Mouse (Mus musculus) CH12.LX (cell line): ENCODE results near the gene Kcnd3.

Experiments
- CTCF ChIP-seq, 2 experiments: IDR thresholded peaks in 1 of 2; conservative IDR thresholded peaks in 1 of 2; 2 replicates each; pipeline ENCODE4 v1.5.1; 2011 to 2012; ENCODE audit warnings: low read depth in 2 of 2, low read length in 2 of 2, improper control_type of control experiment in 1 of 2, inconsistent platforms in 1 of 2, mild to moderate bottlenecking in 1 of 2, moderate library complexity in 1 of 2
- MEF2A ChIP-seq: IDR thresholded peaks from 2 replicates; pipeline ENCODE4 v1.6.1; 2014; ENCODE audit warnings: low read depth, mild to moderate bottlenecking, inconsistent platforms, low read length, improper control_type of control experiment, borderline replicate concordance
- POLR2A ChIP-seq: IDR thresholded peaks from 2 replicates; pipeline ENCODE4 v1.6.1; 2011; ENCODE audit warnings: low read depth, mild to moderate bottlenecking, improper control_type of control experiment, low read length
- RAD21 ChIP-seq: IDR thresholded peaks from 2 replicates; pipeline ENCODE4 v1.6.1; 2011; ENCODE audit warnings: low read depth, mild to moderate bottlenecking, low read length, improper control_type of control experiment, moderate library complexity
- SMC3 ChIP-seq: IDR thresholded peaks from 2 replicates; pipeline ENCODE4 v1.6.1; 2011; ENCODE audit warnings: low read depth, low read length, improper control_type of control experiment
- UBTF ChIP-seq: IDR thresholded peaks from 2 replicates; pipeline ENCODE4 v1.6.1; 2012; ENCODE audit warnings: low read depth, mild to moderate bottlenecking, inconsistent platforms, low read length, improper control_type of control experiment, moderate library complexity

DNA sequence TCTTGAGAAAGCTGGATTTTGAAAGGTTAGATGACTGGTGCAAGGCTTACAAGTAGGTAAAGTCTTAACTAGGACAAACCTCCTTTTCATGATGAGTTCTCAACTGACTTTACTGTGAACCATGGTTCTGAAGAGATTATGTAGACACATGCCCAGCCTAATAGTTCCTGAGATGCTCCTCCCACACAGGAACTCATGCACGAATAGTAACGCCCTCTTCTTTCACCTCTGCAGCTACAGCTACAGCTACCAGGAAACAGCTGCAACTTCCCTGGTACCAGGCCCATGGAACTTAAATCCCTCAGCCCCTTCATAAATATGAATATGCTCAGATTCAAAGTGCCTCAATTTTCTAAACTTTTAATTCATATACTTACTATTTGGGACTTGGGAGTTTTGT is 223.8 kb downstream of the Kcnd3 start:
- TF ChIP-seq POLR2A, result no peak
- TF ChIP-seq CTCF (conservative IDR thresholded peaks at IDR 0.05 in 1 of 2, IDR thresholded peaks at IDR 0.05 in 1 of 2; ENCODE audit: low read depth in 2 of 2, low read length in 2 of 2), result no peak
- no peak for TF ChIP-seq SMC3
- no peak for TF ChIP-seq RAD21
- TF ChIP-seq UBTF, result no peak
- no peak for TF ChIP-seq MEF2A
